In genomic region chr2:129603536-129603935, GRCm38 (mm10) we compare ENCODE assay signal across 11 mouse cellular contexts. TPM values are rescaled to one million over a fixed set of nuclear protein-coding genes. Genes with fewer than 3 reads are reported as not detected.
DNase-seq lines count a peak whose midpoint lies in the region; ATAC-seq and TF ChIP-seq lines count a peak whose summit lies in the region.
"Had no signal": no experiment of that assay in that cellular context is flagged by ENCODE, and none has a peak within 500 bp of the region (broad histone marks: within the 10 kb centered on the region; RNA-seq: fewer than 3 reads in every experiment).

No protein-coding gene starts in this region.

- peaks cover 15% of the 10 kb centered on the region; the same call in 1 of the 2 replicates for H3K79me2 ChIP-seq in liver, adult 2 months (ENCODE audit: control insufficient read depth, insufficient read depth, low read length)

- H3K27ac ChIP-seq in liver, adult 2 months (replicated peaks; ENCODE audit: insufficient read depth, low read depth, low read length), result no peak overlapping the region
- no peak overlapping the region for H3K27ac ChIP-seq in forebrain, embryonic 16.5 days (ENCODE audit: low read length)
- H3K27ac ChIP-seq in liver, embryonic 13.5 days, result no peak overlapping the region

- no peaks in the 10 kb centered on the region for H3K36me3 ChIP-seq in liver, adult 2 months (ENCODE audit: control insufficient read depth, insufficient read depth, low read length)
- H3K36me3 ChIP-seq in forebrain, embryonic 16.5 days (ENCODE audit: control insufficient read depth, insufficient read depth), result no peaks in the 10 kb centered on the region
- H3K36me3 ChIP-seq in liver, embryonic 13.5 days, result no peaks in the 10 kb centered on the region

- H3K4me2 ChIP-seq in forebrain, embryonic 16.5 days (ENCODE audit: low read length), result no peak overlapping the region
- H3K4me2 ChIP-seq in liver, embryonic 13.5 days, result no peak overlapping the region

- H3K9me3 ChIP-seq in forebrain, embryonic 16.5 days (ENCODE audit: control insufficient read depth, low read length), result no peaks in the 10 kb centered on the region
- H3K9me3 ChIP-seq in liver, embryonic 13.5 days (replicated peaks), result no peaks in the 10 kb centered on the region

- H3K4me1 ChIP-seq in liver, adult 2 months (ENCODE audit: control insufficient read depth, insufficient read depth, low read length), result no peaks in the 10 kb centered on the region
- peaks cover 18% of the 10 kb centered on the region for H3K4me1 ChIP-seq in forebrain, embryonic 16.5 days (replicated peaks; ENCODE audit: control insufficient read depth, insufficient read depth, low read length)
- H3K4me1 ChIP-seq in liver, embryonic 13.5 days (replicated peaks), result peaks cover 10% of the 10 kb centered on the region

- H3K9ac ChIP-seq in liver, adult 2 months (ENCODE audit: low read depth, low read length), result peak overlapping the region; percentile 4; the same call in 1 of the 2 replicates
- no peak overlapping the region for H3K9ac ChIP-seq in forebrain, embryonic 16.5 days (replicated peaks; ENCODE audit: low read depth, low read length)
- H3K9ac ChIP-seq in liver, embryonic 13.5 days, result no peak overlapping the region

- TF ChIP-seq POLR2A in liver, adult 2 months (IDR thresholded peaks at IDR 0.05; ENCODE audit: extremely low read depth, insufficient read depth, low read length), result no peak

- TF ChIP-seq CTCF in liver, adult 2 months (IDR thresholded peaks at IDR 0.05; ENCODE audit: low read depth, low read length), result no peak

- no peak overlapping the region for H3K4me3 ChIP-seq in liver, adult 2 months (ENCODE audit: insufficient read depth, low read depth, low read length)
- no peak overlapping the region for H3K4me3 ChIP-seq in forebrain, embryonic 16.5 days (replicated peaks; ENCODE audit: low read length)
- no peak overlapping the region for H3K4me3 ChIP-seq in liver, embryonic 13.5 days (replicated peaks)

- 96% methylated on average over 1 of the region's 1 CpGs for WGBS in liver, adult 2 months
- WGBS in forebrain, embryonic 16.5 days, result 90% methylated on average over 1 of the region's 1 CpGs
- WGBS in liver, embryonic 13.5 days (ENCODE audit: insufficient replicate concordance), result 56% methylated on average over 1 of the region's 1 CpGs

- H3K27me3 ChIP-seq in liver, adult 2 months (ENCODE audit: control insufficient read depth, insufficient read depth, low read length), result no peaks in the 10 kb centered on the region
- no peaks in the 10 kb centered on the region for H3K27me3 ChIP-seq in forebrain, embryonic 16.5 days (replicated peaks; ENCODE audit: control insufficient read depth, insufficient read depth, low read length)
- no peaks in the 10 kb centered on the region for H3K27me3 ChIP-seq in liver, embryonic 13.5 days
- H3K27me3 ChIP-seq: Patski had no signal

- no peak for DNase-seq in liver, adult 2 months (ENCODE audit: extremely low read depth, low read depth, low spot score)
- DNase-seq in liver, result no peak
- no peak for DNase-seq in liver, embryonic 13.5 days
- DNase-seq in embryo, embryonic 10 days (ENCODE audit: low spot score), result no peak
- DNase-seq in adrenal gland, adult 8-10 months, result no peak
- DNase-seq in spleen, adult 18-20 months, result no peak
- DNase-seq: cerebellum, adult 9-10 months; kidney, adult 18-20 months had no signal

- peak; percentile 75 for ATAC-seq in forebrain, embryonic 16.5 days
- peak; percentile 80 for ATAC-seq in liver, embryonic 13.5 days (ENCODE audit: low read depth)
- peak; percentile 47 for ATAC-seq in neutrophil, adult 5-6 weeks (ENCODE audit: extremely low read depth, insufficient number of reproducible peaks, low FRiP score, poor library complexity, severe bottlenecking)
- ATAC-seq: Patski had no signal

RNA-seq across cellular contexts. Expression of gene Sirpa, which starts 10.9 kb away (rescaled TPM):
- total RNA-seq in liver, adult 2 months (2014; rRNA removed), result 12.4 and 22.9 TPM in 2 replicates
- 5.2 and 13.1 TPM in 2 replicates for polyA plus RNA-seq in liver, adult 2 months (2012; rRNA removed)
- polyA plus RNA-seq in forebrain, embryonic 16.5 days (2015; fragmentation: Nextera tagmentation; extraction: Ambion mirVana), result 30.2 and 34.8 TPM in 2 replicates
- polyA plus RNA-seq in liver, embryonic 13.5 days (2015; fragmentation: Nextera tagmentation; extraction: Ambion mirVana), result 18.1 and 20.4 TPM in 2 replicates
- 359 and 376 TPM in 2 replicates for total RNA-seq in neutrophil, adult 5-6 weeks (2017)
- total RNA-seq in adrenal gland, adult 8-10 months (2022), result 10 to 100 TPM; 58.4 to 75.6 (median 70.1) TPM
